Mouse (Mus musculus): Measurements from ENCODE around the gene 1700123K08Rik.

GRCm38 (mm10) chr5:138571623-138572022, 7.1 kb upstream of the 1700123K08Rik start:
- TF ChIP-seq POLR2A (IDR thresholded peaks at IDR 0.05; ENCODE audit: control insufficient read depth, low read depth, low read length) (no peak), CTCF (IDR thresholded peaks at IDR 0.05; ENCODE audit: control insufficient read depth, insufficient read depth, insufficient replicate concordance, low read depth, low read length) (peak; percentile 29; the same call in 1 of the 2 replicates)

Data from testis, adult 2 months (tissue).